Mouse (Mus musculus) adrenal gland (tissue): ENCODE results near the gene Zfp87.

ENCODE experiments used
- intact Hi-C: fragments of 180-260 bp; cut with DNase I; formaldehyde crosslinking; loops from one replicate; pipeline ENCODE4 v1.15.1; 2025
- long read RNA-seq, 2 experiments: library from polyadenylated mRNA; unstranded; transcript quantifications; one replicate each; pipeline ENCODE4 v2.0.0; 2020; ENCODE audit warnings: borderline replicate concordance in 1 of 2; ENCODE audit not compliant: insufficient replicate concordance in 1 of 2

Zfp87 gene
- long read RNA-seq, experiment 1, transcript Zfp87-204 (4 exons, 2,656 nt): major isoform, 9 of 13 reads
- long read RNA-seq, experiment 1, partial matches to known transcripts: 0 of 13 reads
- long read RNA-seq, experiment 1, other reads (novel, unspliced or antisense): 1 of 13 reads
- long read RNA-seq, experiment 2, transcript Zfp87-203 (2 exons, 382 nt): minor isoform, 5 of 18 reads
- long read RNA-seq, experiment 2, transcript Zfp87-204 (4 exons, 2,656 nt): major isoform, 12 of 18 reads
- long read RNA-seq, experiment 2, partial matches to known transcripts: 0 of 18 reads
- long read RNA-seq, experiment 2, other reads (novel, unspliced or antisense): 1 of 18 reads

GRCm38 (mm10) chr13:67525753-67526410 is at the start of gene Zfp87, which contains the start of gene Gm26965:
Gene Zfp87 (minus strand): TSS chr13:67526177.
Gene Gm26965 (minus strand): TSS chr13:67526151.
- intact Hi-C loops: no loop called here

GRCm38 (mm10) chr13:67572591-67573189 is 46.7 kb upstream of the Zfp87 start:
- intact Hi-C loops: no loop called here

GRCm38 (mm10) chr13:67553730-67554129 is 27.8 kb upstream of the Zfp87 start, which contains the start of gene Zfp748:
Gene Zfp748 (minus strand): TSS chr13:67553830.
- intact Hi-C loops: no loop called here

GRCm38 (mm10) chr13:67552505-67553346 is 26.7 kb upstream of the Zfp87 start:
- intact Hi-C loops: no loop called here

GRCm38 (mm10) chr13:67545941-67546340 is 20.0 kb upstream of the Zfp87 start:
- intact Hi-C loops: no loop called here

GRCm38 (mm10) chr13:67527049-67527730 is 1.2 kb upstream of the Zfp87 start:
- intact Hi-C loops: no loop called here

- intact Hi-C loops: no loop called here
These were observed 25.1 kb downstream of the Zfp87 start for GRCm38 (mm10) chr13:67500908-67501307.

- intact Hi-C loops: no loop called here
These were observed 25.8 kb downstream of the Zfp87 start, which contains the start of gene Zfp58 for GRCm38 (mm10) chr13:67500084-67500719. Gene Zfp58 (minus strand): TSS chr13:67500555.

GRCm38 (mm10) chr13:67495631-67496030 is 30.3 kb downstream of the Zfp87 start:
- intact Hi-C loops: no loop called here

- intact Hi-C loops: loop anchor here (2.0 kb wide), 1 partner anchor 34 kb away; the partner anchor contains the start of gene Zfp874a
These were observed 41.6 kb downstream of the Zfp87 start for GRCm38 (mm10) chr13:67484424-67484811.

- intact Hi-C loops: loop anchor here (2.0 kb wide), 1 partner anchor 33 kb away; the partner anchor contains the start of gene Zfp874a
These were observed 42.2 kb downstream of the Zfp87 start, which contains the start of gene Zfp874b for GRCm38 (mm10) chr13:67483625-67484423. Gene Zfp874b (minus strand): TSS chr13:67484258.

GRCm38 (mm10) chr13:67481528-67481927 is 44.4 kb downstream of the Zfp87 start:
- intact Hi-C loops: no loop called here

GRCm38 (mm10) chr13:67469274-67469673 is 56.7 kb downstream of the Zfp87 start:
- intact Hi-C loops: no loop called here
